Mouse (Mus musculus): ENCODE results near the gene Krt77.

Gene Krt77

GRCm38 (mm10) chr15:101869431-101869830 lies at the start of gene Krt77:
Gene Krt77 (minus strand): TSS chr15:101869705.
- DNase-seq (ENCODE audit: low read depth in 2 of 2, low spot score in 2 of 2): no peak

GRCm38 (mm10) chr15:101916072-101916471 lies 46.6 kb upstream of the Krt77 start:
- DNase-seq (ENCODE audit: low read depth in 2 of 2, low spot score in 2 of 2): no peak

GRCm38 (mm10) chr15:101904849-101905248 lies 35.3 kb upstream of the Krt77 start:
- no peak for DNase-seq (ENCODE audit: low read depth in 2 of 2, low spot score in 2 of 2)

GRCm38 (mm10) chr15:101902171-101903149 lies 33.0 kb upstream of the Krt77 start:
- no peak for DNase-seq (ENCODE audit: low read depth in 2 of 2, low spot score in 2 of 2)

GRCm38 (mm10) chr15:101895216-101895615 lies 25.7 kb upstream of the Krt77 start:
- no peak for DNase-seq (ENCODE audit: low read depth in 2 of 2, low spot score in 2 of 2)

- no peak for DNase-seq (ENCODE audit: low read depth in 2 of 2, low spot score in 2 of 2)
Observed at GRCm38 (mm10) chr15:101892820-101893219, 23.3 kb upstream of the Krt77 start, which contains the start of gene Krt76. Gene Krt76 (minus strand): TSS chr15:101892920.

GRCm38 (mm10) chr15:101879776-101880175 lies 10.3 kb upstream of the Krt77 start:
- no peak for DNase-seq (ENCODE audit: low read depth in 2 of 2, low spot score in 2 of 2)

- no peak for DNase-seq (ENCODE audit: low read depth in 2 of 2, low spot score in 2 of 2)
Observed at GRCm38 (mm10) chr15:101878041-101878440, 8.5 kb upstream of the Krt77 start.

GRCm38 (mm10) chr15:101874383-101874782 lies 4.9 kb upstream of the Krt77 start:
- no peak for DNase-seq (ENCODE audit: low read depth in 2 of 2, low spot score in 2 of 2)

- DNase-seq (ENCODE audit: low read depth in 2 of 2, low spot score in 2 of 2): no peak
Observed at GRCm38 (mm10) chr15:101873231-101873630, 3.7 kb upstream of the Krt77 start.

- DNase-seq (ENCODE audit: low read depth in 2 of 2, low spot score in 2 of 2): no peak
Observed at GRCm38 (mm10) chr15:101866754-101867153, 2.8 kb downstream of the Krt77 start.

- no peak for DNase-seq (ENCODE audit: low read depth in 2 of 2, low spot score in 2 of 2)
Observed at GRCm38 (mm10) chr15:101860421-101861130, 8.9 kb downstream of the Krt77 start.

- DNase-seq (ENCODE audit: low read depth in 2 of 2, low spot score in 2 of 2): peak in 1 of 2 experiments; percentile 12
Observed at GRCm38 (mm10) chr15:101859735-101860170, 9.8 kb downstream of the Krt77 start.

- DNase-seq (ENCODE audit: low read depth in 2 of 2, low spot score in 2 of 2): no peak
Observed at GRCm38 (mm10) chr15:101858673-101859425, 10.7 kb downstream of the Krt77 start.

GRCm38 (mm10) chr15:101856696-101857095 lies 12.8 kb downstream of the Krt77 start:
- DNase-seq (ENCODE audit: low read depth in 2 of 2, low spot score in 2 of 2): no peak

GRCm38 (mm10) chr15:101855732-101856131 lies 13.8 kb downstream of the Krt77 start:
- DNase-seq (ENCODE audit: low read depth in 2 of 2, low spot score in 2 of 2): no peak

- no peak for DNase-seq (ENCODE audit: low read depth in 2 of 2, low spot score in 2 of 2)
Observed at GRCm38 (mm10) chr15:101854294-101854693, 15.2 kb downstream of the Krt77 start.

- DNase-seq (ENCODE audit: low read depth in 2 of 2, low spot score in 2 of 2): no peak
Observed at GRCm38 (mm10) chr15:101852571-101852970, 16.9 kb downstream of the Krt77 start.

- no peak for DNase-seq (ENCODE audit: low read depth in 2 of 2, low spot score in 2 of 2)
Observed at GRCm38 (mm10) chr15:101850694-101851093, 18.8 kb downstream of the Krt77 start, which contains the start of gene Krt1. Gene Krt1 (minus strand): TSS chr15:101850794.

- peak; percentile 10 to 20 for DNase-seq (ENCODE audit: low read depth in 2 of 2, low spot score in 2 of 2)
Observed at GRCm38 (mm10) chr15:101845971-101846403, 23.5 kb downstream of the Krt77 start.

- no peak for DNase-seq (ENCODE audit: low read depth in 2 of 2, low spot score in 2 of 2)
Observed at GRCm38 (mm10) chr15:101843192-101843591, 26.3 kb downstream of the Krt77 start.
